Mouse (Mus musculus): ENCODE data around the gene Ppp1cc.

- TF ChIP-seq GATA1 (IDR thresholded peaks at IDR 0.05; ENCODE audit: borderline replicate concordance, low read length) (no peak), FLI1 (IDR thresholded peaks at IDR 0.05; ENCODE audit: low read length) (no peak)
Observed at GRCm38 (mm10) chr5:122217636-122218035, 59.6 kb downstream of the Ppp1cc start.

Measured in megakaryocyte, embryonic 14.5 days (primary cell).